Mouse (Mus musculus) naive thymus-derived CD4-positive, alpha-beta T cell, adult 2 months (primary cell): Measurements from ENCODE around the gene Aoc2.

Experiments used
- DNase-seq: peaks from one replicate; pipeline ENCODE4 v3.0.0-alpha.2; 2011; ENCODE audit warnings: low read depth

The Aoc2 gene

DNA sequence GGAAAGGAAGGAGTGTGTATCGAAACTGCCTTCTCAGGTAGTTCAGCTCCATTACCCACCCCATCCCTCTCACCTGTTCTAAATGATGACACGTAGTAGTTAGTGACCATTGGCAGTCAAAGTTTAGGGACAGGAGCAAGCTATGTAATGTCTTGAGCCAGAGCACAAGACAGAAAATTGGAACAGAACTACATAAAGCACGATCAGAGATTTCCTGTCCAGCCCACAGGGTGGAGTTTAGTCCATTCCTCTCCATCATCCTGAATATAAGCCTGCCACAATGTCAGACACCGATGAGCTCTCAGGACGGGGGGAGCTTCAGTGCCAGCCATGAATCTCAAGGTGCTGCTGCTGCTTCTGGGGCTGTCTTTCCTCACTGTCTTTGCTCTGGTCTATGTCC is at the start of gene Aoc2:
Gene Aoc2 (plus strand): TSS at position 301 of the 400 bp plus-strand sequence.
- no peak for DNase-seq

DNA sequence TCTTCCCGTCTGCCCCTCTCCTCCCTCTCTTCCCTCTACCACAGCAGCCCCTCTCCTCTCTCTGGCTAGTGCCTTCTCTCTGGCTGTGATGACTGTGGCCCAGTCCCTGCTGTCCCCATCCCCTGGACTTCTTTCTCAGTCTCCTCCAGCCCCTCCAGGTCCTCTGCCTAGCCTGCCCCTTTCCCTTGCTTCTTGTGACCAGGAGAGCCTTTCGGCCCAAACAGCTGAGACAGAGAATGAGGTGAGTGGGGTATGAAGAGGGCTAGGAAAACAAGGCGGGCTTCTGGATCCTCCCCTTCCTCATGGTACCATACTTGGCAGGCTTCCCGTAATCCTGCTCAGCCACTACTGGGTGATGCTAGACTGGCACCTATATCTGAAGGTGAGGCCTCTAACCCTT is 49.6 kb upstream of the Aoc2 start:
- DNase-seq: no peak

DNA sequence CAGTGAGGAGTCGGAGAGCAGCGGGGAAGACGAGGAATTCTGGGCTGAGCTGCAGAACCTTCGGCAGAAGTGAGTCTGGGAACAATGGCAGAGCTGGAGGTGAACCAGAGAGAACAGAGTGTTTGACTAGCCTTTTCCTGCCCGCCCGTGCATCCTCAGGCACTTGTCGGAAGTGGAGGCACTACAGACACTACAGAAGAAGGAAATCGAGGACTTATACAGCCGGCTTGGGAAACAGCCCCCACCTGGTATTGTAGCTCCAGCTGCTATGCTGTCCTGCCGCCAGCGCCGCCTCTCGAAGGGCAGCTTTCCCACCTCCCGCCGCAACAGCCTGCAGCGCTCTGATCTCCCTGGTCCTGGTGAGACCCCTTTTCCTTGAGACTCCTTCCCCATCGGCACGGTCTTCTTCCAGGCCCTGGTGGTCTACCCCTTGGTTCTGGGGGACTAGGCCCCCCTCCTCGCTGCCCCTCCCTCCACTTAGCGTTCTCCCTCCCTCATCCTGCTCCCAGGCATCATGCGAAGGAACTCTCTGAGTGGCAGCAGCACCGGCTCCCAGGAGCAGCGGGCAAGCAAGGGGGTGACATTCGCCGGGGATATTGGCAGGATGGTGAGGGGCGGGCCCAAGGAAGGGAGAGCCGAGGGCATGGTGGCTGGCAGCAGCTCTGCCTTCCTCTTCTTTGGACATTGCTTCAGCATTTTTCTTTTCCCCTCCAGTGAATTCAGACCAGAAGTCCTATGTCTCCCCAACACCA is 48.4 kb upstream of the Aoc2 start:
- no peak for DNase-seq

DNA sequence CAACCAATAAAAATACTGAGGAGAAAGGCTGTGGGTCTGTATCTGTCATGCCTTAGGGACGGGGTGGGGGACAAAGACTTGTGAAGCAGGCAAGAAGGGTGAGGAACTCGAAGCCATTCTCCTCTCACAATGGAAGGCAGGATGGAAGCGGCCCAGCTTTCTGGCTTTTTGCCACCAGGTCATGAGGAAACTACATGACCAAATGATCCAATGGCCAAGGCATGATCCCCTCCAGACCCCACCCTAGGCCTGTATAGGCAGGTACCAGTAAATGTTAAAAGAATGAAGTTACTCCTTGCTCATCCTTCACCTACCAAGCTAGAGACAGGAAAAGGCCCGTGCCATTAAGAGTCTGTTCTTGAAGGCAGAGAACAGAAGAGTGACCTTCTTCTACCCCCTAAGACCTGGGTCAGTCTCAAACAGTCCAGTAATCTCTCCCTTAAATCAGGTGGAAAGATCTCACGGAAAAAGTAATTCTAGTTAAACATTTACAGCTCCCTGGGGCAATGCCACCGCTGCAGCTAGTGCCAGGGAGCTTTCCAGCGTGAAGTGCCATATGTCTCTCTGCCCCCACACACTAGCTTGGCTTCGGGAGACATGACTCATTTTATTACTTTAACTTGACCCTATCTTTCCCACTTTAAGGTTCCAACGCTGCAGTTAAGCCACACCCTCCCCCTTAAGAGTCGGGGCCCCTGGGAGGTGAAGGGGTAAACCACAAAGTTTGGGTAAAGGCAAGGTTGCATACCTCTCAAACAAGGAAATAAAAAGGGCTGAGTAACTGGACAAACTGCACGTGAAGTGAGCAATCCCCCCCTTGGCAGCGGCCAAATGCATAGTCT is 47.3 kb upstream of the Aoc2 start:
- DNase-seq: no peak

DNA sequence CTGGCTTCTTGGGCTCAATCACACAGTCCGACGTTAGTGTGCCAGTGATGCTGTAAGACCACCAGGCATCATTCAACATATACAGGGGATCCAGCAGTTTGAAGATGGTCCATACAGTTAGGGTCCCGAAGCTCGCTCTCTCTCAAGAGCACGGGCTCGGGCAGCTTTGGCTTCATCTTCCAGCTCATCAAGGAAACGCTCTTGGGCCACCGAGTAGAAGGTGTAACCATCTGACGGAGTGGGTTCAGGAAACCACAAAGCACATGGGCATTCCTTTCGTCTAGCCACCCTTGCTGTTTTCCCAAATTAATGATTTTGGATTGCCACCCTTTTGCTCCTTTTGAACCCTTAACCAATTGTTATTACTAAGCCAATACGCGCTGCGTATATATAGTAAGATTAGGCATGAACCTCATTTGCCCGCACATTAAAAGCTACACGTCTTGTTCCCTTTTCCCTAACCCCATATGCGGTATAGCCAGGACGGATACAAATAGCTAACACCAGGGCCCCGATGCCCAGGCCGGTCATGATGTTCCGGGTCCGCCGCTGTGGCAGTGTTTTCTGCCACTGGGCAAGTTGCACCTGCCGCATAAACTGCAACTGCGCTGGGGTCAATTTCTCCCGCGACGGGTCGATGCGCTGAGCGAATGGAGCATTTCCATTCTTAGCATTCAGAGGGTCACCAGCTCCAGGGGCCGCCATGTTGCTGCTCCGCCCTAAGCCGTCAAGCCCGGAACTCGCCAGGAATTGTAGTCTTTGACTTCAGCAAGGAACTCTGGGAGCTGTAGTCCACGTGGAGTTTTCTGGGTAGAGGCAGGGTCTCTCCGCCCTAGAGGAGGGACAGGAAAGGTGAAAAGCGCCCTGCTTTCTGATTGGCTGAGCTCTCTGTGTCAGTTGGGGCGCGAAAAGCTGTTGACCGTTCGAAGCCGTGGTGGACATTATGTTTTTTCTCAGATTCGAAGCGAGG is 46.4 kb upstream of the Aoc2 start, which contains the start of the genes Cntd1 and Coa3:
Gene Cntd1 (plus strand): TSS at position 790 of the 970 bp plus-strand sequence.
Gene Coa3 (minus strand): TSS at position 892 of the 970 bp plus-strand sequence.
- peak; percentile 87 for DNase-seq

DNA sequence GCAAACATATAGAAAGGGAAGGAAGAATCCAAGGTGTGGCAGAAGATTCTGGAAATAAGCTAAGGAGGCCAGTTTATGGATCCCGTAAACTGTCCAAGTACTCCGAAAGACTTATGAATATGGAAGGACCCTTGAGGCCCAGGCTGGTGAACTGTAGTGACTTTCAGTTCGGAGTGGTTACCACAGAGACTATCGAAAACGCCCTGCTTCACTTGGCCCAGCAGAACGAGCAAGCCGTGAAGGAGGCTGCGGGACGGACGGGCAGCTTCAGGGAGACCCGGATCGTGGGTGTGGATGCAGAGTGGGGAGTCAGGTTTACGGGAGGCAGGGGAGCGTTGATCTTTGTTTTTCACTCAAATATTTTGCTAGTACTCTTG is 45.7 kb upstream of the Aoc2 start:
- DNase-seq: no peak

DNA sequence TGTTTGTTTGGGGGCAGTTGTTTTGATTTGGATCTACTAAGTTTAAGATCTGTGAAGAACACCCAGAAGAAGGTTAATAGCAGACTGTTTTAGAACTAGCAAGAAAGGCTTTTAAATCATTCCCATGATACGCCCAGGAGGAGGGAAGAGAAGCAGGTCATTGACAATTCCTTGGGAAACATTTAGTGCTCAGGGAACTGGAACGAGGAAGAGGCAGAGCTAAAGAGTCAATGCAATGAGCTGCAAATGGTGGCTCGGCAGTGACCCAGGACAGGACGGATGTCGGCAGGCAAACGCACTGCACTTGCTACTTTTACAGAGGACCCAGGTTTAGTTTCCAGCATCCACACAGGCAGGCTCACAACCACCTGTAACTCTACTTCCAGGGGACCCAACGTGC is 44.0 kb upstream of the Aoc2 start:
- DNase-seq: no peak

DNA sequence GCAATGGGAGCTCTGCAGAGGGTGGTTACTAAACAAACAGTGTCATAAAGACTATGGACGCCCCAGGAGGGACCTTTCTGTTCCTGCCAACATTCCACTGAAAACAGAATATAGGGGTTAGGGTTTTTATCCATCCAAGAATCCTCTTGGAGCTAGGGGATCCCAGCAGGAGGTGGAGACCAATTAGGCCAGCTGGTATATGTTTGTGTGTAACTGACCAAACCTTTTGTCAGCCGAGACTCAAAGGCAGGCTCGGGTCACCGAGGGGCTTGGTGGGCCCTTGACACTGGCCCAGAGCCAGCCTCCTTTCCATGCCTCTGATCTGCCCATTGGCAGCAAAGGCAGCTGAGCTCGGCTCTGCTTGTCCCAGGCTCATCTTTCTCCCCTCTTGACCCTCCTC is 42.0 kb upstream of the Aoc2 start:
- DNase-seq: no peak

DNA sequence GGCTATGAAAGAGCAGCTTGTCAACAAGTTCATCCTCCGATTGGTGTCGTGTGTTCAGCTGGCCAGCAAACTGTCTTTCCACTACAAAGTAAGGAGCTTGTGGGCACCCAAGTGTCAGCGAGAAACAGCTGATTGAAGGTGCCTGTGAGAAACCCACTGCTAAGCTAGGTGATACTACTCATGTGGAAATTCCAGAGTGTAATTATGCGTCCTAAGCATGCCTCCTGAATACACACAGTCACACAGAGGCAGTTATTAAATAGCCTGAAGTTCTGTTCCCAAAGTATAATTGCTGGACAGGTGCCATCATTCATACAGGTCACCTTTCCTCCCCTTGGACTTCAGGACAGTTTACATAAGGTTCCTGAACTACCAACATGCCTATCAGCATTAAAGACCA is 41.1 kb upstream of the Aoc2 start:
- DNase-seq: no peak

DNA sequence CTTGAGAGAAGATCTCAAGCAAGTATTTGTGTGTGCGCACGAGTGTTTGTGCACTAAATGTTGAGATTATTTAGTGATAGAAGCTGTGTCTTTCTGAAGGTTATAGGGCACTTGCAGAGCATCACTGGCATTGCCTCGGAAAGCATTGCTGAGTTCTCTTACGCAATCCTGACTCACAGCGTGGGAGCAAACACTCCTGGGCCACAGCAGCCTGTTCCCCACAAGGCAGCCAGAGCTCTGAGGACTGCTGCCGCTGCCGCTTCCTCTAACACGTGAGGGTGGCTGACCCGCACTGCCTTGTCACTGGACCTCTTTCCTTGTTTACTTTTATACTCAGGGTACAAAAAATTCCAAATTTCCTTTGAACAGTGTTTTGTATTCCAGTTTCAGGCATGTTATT is 37.6 kb upstream of the Aoc2 start:
- no peak for DNase-seq

DNA sequence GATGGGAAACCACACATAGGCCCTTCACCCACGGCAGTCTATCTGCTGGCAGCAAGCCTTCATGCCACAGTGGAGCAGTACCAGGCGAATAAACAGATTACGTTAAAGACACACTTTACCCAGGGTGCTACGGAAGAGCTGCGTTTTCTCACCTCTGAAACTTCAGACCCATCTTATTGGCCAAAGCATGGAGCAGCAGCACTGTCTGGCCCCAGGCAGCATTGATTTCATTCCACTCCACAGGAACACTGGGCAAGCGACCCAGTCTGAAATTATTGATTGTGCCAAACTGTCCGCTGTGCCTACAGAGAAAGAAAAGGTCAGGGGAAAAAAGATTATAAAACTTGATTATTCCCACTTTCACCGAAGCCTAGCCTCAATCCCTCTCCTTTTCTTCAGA is 33.6 kb upstream of the Aoc2 start:
- DNase-seq: no peak

DNA sequence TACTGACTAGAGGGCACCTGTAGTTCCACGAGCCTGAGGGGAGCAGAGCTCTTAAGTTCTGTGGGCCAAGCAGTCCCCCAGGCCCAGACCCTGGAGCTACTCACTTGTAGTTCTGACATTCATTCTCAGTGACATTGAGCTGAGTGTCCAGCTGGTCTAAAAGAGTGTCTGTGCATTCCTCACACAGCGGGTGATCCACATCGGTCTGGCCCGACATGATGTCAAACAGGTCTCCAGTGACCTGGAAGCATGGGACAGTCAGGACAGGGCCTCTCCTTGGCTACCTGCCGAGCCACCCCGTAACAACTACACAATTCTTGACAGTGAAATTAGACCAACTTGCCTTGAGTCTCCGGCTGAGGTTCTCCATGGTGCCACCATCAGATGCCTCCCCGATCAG is 29.7 kb upstream of the Aoc2 start:
- DNase-seq: no peak

DNA sequence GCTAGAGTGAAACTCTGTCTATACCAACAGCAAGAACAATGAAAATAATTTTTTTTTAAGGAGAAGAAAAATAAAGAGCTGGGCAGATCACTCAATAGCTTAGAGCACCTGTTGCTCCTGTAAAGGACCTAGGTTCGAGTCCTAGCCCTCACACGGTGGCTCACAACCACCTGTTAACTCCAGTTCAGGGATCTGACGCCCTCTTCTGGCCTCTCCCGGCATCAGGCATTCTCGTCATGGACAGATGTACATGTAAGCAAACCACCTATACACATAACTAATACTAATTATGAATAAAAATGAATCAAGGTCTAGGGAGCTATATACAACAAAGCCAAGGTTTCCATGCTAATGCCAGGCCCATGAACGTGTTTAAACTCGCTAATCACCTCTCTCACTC is 24.0 kb upstream of the Aoc2 start:
- peak; percentile 29 for DNase-seq

DNA sequence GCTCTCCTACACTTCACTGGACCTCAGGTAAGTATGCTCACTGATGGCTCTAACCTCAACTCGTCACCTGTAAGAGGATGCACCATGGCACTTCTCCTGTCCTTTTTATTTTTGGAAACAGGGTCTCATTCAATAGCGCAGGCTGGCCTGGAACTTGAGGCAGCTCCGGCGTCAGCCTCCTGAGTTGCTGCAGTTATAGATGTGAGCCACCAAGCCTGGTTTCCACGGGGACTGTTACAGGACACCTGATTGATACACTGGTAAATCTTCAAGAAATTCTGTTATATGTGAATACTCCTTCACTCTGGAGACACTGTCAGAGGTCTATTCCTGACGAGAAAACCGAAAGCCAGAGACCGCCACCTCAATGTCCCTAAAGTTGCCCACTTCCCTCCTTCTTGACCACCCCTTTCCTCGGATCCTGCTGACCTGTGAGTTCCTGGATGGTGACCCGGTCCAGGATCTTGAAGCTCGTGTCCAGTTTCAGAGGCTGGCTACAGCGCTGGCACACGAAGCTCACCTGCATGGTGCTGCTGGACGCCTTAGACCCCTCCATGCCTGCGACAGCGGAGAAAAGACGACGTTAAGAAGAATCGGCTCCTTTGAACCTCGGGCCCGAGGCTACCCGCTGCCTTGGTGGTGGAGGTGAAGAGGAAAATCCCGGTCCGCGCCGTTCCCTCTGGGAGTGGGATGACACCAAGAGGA is 23.4 kb upstream of the Aoc2 start:
- DNase-seq: peak; percentile 28

DNA sequence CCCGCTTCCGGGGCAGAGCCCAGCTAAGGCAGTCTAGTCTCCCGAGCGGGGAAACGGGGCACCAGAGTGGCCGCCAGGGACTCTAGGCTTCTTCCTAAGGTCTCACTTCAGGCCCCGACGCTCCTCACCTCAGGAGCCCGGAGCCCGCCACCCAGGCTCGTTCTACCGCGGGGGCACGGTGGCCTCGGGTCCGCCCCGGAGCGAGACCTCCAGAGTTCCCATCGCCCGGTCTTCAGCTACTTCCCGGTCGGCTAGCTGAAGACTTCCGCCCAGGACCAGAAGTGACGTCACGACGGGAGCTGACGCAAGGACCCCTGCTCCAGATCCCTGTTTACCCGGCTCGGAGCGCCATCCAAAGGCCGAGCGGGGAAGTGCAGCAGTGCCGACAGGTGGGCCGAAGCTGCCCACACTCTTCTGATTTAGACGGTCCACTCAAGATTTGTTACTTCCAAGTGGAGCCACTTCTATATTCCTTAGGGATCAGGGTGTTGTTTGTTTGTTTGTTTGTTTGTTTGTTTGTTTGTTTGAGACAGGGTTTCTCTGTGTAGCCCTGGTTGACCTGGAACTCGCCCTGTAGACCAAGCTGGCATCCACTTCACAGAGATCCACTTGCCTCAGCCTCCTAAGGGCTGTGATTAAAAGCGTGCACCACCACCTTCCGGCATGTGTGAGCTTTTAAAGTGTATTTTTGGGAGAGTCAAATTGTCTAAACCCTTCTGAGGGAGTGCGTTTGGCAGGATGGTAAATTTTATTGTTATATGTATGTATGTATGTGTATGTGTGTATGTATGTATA is 22.7 kb upstream of the Aoc2 start, which contains the start of gene Becn1:
Gene Becn1 (minus strand): TSS at position 283 of the 795 bp plus-strand sequence.
- DNase-seq: peak; percentile 92

DNA sequence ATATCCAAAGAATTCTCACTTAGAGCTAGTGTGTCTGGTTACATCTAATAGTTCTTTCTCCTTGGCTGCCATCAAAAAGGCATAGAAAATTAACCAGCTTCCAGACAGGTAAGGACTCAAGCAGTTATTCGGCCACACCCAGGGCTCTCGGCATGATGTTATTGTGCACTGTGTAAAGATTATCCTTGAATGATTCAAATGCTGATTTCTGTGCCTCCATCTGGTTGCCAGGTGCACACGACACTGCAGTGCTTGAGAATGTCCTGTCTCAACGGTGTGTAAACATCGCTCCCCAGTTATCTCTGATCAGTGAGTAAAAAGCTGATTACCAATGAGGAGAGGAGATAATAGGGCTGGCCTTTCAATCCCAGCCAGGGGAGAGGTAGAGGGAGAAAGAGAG is 17.1 kb upstream of the Aoc2 start:
- DNase-seq: no peak

DNA sequence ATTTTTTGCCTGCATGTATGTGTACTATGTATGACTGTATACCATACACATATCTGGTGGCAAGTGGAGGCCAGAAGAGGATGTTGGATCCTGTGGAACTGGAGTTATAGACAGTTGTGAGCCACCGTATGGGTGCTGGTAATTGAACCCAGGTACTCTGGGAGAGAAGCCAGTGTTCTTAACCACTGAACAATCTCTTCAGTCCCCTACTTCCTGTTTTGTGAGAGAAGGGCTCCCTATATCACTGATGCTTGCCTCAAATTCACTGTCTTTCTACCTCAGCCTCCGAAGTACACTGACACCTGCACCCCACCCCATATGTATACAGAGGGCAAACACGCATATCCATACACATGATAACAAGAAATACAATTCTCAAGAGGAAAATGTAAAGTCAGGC is 13.8 kb upstream of the Aoc2 start:
- no peak for DNase-seq

DNA sequence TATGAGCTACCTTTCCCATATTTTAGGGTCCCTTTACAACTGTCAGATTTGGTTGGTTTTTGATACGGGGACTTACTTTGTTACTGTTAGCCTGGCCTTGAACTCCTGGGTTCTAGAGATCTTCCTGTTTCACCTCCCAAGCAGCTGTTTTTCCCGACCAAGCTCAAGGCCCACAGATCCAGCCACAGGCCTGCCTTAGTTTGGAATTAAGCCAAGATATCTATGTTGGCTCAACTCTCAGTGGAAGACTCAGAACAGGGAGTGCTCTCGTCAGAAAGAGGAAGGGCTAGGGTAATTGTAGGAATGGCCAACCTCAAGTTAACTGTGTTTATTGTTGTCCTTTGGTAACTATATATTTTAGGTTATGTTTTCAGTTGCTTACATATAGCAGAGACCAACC is 12.7 kb upstream of the Aoc2 start:
- DNase-seq: no peak

DNA sequence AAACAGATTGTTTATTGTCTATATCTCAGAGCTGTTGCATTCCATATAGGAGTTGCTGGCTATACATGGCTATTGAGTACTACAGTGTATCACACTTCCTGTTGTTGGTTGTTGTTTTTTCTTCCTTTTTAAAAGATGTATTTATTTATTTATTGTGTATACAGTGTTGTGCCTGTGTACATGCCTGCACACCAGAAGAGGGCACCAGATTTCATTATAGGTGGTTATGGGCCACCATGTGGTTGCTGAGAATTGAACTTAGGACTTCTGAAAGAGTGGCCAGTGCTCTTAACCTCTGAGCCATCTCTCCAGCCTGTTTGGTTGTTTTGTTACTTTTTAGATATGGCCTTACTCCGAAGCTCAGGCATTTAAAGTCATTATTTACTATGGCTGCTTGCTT is 10.3 kb upstream of the Aoc2 start:
- no peak for DNase-seq

DNA sequence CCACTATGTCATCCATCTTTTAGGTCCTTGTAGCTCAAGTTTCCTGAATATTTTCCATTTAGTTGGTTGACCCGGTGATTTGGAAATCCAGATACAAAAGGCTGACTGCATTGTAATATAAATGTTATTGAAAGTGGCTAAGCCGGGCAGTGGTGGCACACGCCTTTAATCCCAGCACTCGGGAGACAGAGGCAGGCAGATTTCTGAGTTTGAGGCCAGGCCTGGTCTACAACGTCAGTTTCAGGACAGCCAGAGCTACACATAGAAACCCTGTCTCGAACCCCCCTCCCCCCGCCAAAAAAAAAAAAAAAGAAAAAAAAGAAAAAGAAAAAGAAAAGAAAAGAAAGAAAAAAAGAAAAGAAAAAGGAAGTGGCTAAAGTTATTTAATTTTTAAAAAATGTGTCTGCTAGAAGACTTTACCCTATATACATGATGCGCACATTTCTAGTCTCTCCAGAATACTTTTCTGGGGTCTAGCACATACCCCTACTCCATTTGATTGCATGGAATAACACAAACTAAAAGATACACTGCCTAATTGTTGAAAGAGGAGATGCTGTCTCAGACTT is 9.7 kb upstream of the Aoc2 start:
- DNase-seq: no peak
